Mouse (Mus musculus): Measurements from ENCODE around the gene Gm20388.

DNA sequence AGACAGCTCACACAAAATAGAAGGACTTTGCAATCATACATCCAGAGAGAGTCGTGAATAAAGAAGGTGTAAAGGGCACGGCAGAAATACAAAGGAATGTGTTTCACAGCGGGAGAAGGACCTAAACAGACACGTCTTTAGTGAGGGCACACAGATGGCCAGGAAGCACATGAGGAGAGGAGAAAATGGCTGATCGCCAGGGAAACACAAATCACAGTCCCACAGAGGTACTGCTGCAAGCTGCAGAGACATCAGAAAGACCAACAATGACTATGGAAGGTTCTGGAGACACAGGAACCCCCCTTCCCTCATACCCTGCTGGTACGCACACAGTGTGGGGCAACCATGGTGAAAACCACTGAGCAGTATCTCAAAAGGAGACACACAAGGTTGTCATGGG lies 1810.4 kb downstream of the Gm20388 start:
- TF ChIP-seq POLR2A (IDR thresholded peaks at IDR 0.05; ENCODE audit: low read depth, low read length) (no peak), CTCF (conservative IDR thresholded peaks at IDR 0.05; ENCODE audit: insufficient read depth, insufficient read length, low read depth, low read length) (no peak)

Measured in kidney, adult 2 months (tissue).